Mouse (Mus musculus) common myeloid progenitor, adult 5-6 weeks (primary cell): ENCODE measurements around the gene Ephb2. TPM values are rescaled to one million over a fixed set of nuclear protein-coding genes. Genes with fewer than 3 reads are reported as not detected.

ENCODE experiments used
- ATAC-seq: replicated peaks from 2 replicates; pipeline ENCODE4 v1.8.0; 2016; ENCODE audit warnings: low read depth, mild to moderate bottlenecking, moderate TSS enrichment, inconsistent platforms; ENCODE audit not compliant: poor library complexity, severe bottlenecking
- total RNA-seq: library from RNA; stranded (forward); fragments of 200-1000, 187-1606 nt; gene quantifications from 2 replicates; pipeline ENCODE4 v1.2.3, GENCODE M21; 2017

Gene Ephb2
- total RNA-seq, 1 experiment from 2014 or later, result 6.4 TPM

DNA sequence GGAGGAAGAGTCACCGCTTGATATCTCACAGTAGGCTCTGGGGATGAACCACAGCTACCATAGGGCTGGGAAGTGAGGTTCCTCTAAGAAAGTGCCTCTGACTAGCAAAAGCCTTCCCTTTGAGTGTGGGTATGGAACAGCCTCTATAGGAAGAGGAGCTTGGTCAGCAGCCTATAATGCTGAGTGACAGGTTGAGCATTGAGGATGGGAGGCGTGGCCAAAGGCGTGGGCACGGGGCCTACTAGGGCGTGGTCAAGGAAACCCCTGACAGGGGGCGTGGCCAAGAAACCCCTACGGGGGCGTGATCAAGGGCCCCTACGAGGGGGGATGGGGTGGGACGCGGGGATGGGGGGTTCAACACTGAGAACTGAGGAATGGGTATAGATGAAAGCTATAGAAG, 96.6 kb downstream of the Ephb2 start:
- peak; percentile 28; the same call in 1 of the 2 replicates for ATAC-seq

DNA sequence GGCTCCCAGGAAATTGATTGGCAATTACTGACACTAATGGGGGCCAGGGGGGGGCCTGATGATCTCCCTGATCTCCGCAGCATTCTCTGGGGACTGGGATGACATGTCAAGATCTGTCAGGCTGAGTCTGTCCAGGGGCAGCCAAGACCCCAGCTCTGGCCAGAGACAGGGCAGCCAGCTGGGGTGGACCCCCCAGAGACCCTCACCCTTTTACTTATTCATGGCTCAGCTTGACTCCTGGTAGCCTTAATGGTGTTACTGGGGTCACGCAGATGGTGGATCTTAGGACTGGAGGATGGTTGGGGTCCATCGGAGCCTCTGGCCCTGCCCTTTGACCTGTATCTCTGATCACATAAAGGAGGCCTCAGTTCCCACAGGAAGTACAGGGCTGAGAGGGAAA, 97.5 kb downstream of the Ephb2 start:
- no peak for ATAC-seq

DNA sequence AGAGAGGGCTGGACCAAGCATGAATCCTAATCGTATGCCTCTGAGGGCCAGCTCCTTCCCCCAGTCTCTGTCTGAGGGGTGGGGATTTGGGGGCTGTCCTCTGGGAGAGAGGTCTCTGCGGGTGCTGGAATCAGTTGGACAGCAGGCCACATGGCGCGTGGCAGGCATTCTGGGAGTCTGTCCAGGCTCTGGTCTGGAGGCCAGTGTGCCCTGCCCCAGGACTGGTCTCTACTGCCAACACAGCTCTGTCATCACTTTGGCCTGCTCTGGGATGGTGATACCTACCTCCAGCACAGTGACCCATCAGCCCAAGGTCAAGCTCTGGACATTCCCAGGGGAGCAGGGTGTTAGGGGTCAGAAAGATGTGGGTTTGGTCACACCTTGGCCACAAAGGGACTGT, 99.9 kb downstream of the Ephb2 start:
- no peak for ATAC-seq

DNA sequence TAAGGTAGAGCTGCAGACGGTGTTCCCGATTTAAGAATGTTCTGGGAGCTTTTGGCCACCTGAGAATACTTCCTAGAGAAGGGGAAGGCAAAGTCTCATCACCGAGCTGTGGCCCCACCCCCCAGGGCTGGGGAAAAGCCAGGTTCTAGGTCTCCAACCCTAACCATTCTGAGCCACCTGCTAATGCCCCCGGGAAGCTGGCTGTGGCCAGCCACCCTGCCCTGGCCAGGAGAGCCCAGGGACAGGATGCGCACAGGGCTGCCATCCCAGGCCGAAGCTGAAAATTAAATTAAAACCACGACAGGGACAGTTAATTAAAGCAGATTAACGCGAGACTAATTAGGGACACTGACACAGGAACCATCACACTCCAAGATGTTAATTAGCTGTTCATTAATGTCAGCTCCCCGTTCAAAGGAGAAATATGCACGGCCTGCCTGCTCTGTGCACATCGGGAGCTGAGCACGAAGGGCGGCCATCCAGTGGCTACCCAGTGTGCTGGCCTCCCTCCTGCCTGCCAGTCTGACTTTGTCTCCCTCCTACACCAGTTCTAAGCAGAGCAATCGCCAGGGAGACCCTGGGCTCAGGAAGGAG, 101.5 kb downstream of the Ephb2 start:
- no peak for ATAC-seq

DNA sequence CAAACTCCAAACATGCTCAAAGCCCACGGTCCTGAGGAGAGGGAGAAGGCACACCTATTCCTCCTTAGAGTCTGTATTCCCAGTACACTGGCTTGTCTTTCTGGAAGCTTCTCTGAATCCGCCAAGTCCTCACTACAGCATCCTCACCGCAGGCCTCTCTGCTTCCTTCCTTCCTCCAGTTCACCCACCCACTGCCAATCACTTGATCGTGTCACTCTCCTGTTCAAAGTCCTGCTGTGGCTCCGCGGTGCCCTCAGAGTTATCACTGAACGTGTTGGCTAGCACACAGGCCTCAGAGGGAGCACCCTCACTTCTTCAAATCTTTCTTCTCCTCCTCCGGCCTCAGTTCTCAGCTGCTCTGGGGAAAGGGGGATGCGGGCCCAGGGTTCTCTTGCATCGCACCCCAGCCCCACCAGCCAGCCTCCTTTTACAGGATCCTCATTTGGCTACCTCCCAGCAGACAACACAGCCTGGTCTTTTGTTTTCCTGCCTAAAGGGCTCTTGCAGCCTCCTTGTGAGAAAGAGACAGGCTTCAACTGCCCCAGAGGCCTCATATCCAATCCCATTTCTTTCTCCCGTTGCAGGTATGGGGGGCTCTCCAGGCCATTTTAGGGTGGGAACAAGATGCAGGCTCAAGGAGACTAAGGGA, 102.4 kb downstream of the Ephb2 start:
- peak; percentile 59 for ATAC-seq

DNA sequence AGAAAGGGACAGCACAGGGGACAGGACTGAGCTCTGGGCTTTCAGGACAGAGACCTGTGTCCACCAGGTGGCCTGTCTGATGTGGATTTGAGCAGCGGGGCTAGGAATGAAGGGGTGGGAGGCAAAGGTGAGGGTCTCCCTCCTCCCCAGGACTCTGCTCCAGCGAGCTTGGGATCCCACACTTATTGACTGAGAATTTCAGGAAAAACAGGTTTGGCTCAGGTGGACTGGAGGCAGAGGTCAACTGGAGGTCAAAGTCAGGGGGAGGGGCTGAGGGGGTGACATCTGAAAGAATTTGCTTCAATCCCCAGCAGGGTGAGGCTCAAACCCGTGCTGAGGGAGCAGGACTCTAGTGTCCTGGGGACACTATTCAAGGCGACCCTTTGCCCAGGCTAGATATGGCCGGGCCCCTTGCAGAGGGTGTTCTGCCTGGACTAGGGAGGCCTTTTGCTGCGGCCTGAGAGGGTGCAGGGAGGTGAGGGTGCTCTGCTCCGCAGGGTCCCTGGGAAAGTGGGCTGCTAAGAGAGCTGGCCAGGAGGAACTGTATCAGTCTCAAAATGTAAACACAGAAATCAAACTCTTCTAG, 103.2 kb downstream of the Ephb2 start:
- no peak for ATAC-seq

DNA sequence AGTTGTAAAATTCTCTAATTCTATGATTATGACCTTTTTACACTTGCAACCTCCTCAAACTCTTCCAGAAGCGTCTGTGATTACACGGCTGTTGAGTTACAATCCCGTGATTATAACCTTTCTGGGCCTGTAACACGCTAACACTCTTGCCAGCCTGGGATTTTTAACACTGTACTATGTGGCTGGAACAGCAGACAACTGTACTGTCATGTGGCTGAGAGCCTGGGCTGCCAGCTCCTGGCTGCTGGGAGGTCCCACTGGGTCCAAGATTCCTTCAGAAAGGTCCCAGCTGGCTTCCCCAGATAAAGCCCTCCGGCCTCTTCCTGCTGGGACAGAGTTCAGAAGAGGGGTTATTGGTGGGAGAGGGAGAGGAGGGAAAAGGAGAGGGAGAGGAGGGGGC, 104.0 kb downstream of the Ephb2 start:
- ATAC-seq, result no peak

DNA sequence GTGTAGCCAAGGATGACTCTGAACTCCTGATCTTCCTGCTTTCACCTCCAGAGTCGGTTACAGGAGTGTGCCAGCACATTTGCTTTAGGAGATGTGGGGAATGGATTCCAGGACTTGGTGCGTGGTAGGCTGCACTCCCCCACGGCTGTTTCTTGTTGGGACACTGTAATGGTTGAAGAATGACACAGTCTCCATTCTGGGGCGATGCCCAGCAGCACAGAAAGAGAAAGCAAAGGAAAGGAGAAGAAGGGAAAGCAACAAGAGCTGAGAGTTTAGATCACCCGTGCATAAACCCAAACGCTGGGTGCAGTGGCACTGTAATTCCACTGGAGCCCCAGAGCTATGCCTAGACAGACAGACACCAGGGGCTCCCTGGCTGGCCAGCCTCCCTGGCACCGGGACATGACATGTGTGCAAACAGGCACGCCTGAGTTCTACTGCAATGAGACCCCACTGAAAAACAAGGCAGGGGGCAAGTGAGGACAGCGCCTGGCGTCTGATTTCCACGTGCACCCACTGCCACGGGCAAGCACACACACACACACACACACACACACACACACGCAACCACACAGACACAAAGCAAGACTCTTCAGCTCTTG, 104.7 kb downstream of the Ephb2 start:
- ATAC-seq, result no peak

DNA sequence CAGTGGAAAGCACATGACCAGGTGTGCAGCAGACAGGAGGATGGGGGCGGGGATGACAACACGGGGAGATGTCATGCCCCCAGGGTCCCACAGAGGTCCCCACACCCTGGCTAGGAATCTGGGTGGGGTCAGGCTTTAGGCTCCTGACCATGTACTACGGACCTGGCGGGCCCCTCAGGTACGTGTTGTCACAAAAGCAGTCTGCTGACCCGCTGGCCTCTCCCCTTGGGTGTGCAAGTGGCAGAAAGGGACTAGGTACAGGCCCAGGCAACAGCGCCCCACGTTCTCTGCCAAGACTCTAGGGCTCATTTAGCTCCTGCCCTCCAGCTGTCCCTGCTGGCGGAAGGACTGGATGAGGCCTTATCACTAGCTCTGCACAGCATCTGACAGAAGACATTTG, 105.3 kb downstream of the Ephb2 start:
- ATAC-seq, result no peak

DNA sequence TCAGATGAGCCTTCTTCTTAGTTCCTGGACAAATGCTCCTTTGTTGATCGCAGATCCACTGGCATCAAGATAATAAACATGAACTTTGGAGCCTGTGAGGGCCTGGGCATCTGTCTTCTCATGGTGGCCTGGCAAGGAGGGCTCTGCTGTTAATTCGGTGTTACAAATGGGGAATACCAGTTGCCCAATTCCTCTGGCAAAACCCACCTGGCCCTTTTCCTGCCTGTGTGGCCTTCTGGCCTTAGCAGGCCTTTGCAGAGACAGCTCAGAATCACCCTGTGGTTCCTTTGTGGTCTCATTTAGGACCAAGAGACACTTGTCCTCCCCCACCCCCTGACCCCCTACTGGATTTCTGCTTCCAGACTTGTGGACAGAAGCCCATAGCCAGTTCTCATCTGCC, 106.2 kb downstream of the Ephb2 start:
- ATAC-seq, result no peak

DNA sequence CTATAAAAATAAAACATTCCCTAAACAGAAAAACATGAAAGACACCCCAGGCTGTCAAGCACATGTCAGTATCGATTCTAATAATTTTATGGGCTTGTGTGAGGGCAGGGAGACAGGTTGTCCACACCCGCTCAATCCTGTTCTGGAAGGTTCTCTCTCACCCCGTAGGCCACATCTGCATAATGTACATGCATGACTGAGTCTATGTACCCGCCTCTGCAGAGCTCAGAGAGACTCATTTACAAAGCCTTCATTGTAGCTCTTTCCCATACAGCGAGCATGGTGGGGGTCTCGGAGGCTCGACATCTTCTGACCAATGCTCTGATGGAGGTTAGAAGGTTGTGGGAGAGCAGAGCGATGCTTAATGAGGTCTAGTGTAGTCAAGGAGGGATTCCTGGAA, 108.8 kb downstream of the Ephb2 start:
- no peak for ATAC-seq

DNA sequence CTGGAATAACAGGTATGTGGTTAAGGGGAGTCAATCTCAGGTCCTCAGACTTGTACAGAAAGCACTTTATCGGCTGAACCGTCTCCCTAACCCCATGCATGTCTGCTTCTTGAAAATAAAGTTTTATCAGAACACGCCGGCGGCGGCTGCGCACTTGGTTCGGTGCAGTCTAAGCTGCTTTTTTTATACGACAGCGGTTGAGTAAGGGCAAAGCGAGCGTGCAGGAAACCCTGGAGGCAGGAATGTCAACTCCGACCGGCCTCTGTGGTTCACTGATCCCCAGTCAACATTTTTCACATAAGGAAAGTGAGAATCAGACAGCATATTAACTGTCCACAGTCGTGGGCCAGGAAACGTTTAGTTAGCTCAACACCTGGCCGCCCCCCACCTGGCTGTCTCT, 111.1 kb downstream of the Ephb2 start:
- ATAC-seq, result no peak

DNA sequence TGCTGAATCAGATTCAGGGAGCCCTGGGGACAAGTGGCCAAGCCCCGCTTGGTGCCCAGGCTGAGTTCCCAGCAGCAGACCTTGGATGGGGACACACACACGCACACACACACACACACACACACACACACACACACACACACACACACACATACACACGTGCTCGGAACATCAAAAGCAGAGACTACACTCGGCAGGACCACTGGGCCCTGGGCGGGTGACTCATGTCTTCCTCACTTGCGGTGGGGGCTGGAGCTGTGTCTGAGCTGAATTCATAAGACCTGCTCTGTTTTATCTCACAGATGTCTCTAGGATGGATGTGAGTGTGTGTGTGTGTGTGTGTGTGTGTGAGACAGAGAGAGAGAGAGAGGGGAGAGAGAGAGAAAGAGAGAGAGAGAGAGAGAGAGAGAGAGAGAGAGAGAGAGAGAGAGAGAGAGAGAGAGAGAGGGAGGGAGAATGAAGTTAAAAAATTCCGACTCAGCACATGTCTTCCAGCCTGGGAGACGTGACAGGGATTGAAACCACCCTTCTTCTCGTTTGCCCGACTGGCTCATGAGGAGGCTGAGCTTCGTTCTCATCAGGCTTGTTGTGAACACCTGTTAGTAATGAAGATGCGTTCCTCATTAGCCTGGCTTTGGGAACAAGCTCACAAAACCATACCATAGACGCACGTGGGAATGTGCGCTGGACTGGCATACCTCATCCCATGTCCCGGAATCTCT, 113.3 kb downstream of the Ephb2 start:
- no peak for ATAC-seq

DNA sequence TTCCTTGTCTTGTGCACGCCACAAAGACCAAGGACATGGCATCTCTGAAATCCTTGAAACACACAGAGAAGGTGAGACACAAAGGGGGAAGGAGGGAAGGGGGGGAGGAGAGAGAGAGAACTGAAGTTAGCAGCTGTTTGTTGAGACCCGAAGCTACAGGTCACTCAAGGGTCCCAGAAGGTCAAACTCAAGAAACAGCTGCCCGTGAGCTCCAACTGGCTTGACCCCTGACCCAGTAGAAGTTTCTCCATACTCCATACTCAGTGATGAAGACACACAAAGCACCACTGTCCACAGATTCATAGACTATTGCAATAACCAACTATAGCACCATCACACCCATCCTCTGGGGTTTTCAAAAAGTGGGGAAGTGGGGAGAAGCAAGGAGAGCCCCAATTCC, 113.9 kb downstream of the Ephb2 start:
- no peak for ATAC-seq

DNA sequence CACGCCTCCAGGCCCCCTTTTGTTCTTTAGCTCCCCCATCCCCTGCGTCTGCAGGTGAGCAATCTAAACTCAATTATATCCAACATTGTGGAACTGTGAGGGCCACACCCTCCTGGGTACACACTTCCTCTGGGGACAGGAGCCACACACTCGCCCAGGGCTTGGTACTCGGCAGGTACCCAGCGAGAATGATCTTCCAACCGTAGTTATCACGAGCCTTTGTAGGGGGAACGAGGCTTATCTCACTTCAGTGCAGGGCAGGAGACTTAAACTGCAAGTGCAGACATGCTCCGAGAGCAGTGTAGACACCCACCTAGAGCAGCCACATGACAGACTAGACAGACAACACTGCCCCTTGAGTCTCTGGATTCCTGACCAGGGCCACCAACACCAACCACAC, 115.8 kb downstream of the Ephb2 start:
- ATAC-seq, result 0 out of 2 replicates have a peak, but pooled peaks have one; percentile 11

DNA sequence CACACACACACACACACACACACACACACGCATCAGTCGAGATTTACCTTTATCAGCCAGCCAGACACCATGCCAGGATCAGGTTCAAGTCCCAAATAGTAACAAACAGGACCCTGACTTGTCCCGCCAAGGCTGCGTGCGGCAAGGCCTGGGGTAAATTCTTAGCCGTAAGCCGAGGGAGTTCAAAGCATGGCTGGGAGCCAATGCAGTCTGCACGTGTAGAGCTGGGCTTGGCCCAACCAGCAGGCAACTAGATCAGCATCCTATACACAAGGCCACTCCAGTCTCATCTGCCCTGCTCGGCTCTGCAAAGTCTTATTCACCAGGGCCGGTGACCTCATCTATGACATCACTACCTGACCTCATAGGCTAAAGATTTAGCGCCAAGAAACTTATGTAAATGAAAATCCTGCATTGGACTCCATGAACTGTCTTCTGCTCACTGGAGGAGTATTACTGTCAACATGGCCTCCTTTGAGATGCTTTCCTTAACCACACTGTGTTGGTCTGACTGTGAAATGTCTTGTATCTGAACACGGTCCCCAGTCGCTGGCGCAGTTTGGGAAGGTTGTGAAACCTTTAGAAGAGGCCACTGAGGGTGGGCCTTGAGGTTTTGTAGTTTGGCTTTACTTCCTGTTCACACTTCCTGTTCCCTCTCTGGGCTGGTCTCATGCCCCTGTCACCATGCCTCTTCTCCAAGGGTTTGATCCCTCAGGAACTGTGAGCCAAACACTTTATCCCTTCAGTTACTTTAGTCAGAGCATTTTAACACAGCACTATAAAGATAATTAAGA, 117.4 kb downstream of the Ephb2 start:
- peak; percentile 53; the same call in 1 of the 2 replicates for ATAC-seq

DNA sequence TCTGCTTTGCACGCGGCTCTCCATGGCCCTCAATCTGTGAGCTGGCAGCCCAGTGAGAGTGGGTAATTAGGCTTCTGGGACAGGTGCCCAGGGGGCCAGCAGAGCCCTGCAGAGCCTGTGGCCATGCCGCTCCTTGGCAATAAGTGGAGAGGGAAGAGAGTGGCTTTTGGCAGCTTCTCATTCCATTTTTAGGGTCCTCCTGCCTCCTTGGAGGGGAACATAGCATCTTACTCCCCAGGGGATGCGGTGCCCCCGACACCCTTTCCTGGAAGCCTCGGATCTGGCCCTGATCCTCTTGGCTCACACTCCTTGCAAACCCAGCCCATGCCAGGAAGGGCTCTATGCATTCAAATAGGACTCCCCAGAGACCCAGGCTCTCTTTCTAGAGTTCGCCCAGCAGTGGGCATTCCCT, 119.2 kb downstream of the Ephb2 start:
- no peak for ATAC-seq

DNA sequence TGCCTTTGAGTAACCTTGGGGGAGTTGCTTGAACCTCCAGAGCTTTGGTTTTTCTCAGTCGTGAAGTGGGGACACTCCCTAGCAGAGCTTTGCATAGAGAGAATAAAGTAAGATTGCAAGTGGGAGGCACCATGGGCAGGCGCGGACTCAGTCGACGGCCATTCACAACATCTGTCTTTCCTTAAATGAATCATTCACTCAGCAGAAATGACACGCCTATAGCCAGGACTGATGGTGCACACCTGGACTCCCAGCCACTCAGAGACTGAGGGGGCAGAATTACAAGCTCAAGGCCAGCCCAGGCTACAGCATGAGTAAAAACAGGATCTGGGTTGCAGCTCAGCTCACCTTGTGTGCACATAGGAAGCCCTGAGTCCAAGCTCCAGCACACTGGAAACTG, 121.3 kb downstream of the Ephb2 start:
- ATAC-seq, result no peak

DNA sequence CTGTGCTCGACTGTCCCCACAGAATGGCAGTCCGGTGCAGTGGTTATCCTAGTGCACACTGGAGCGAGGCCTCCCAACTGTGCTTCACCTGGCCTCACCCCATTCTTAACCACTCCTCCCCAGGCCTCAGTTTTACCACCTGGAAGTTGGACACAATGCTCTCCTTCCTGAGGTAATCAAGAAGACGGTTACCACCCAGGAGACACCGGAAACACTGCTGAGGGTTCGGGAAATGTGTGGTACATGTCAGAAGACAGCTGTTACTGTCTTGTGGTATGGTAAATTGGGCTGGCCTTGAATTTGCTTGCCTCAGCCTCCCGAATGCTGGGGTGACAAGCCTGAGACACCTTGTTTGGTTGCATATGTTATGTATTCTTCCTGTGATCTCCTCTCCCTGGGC, 121.9 kb downstream of the Ephb2 start:
- ATAC-seq, result no peak

DNA sequence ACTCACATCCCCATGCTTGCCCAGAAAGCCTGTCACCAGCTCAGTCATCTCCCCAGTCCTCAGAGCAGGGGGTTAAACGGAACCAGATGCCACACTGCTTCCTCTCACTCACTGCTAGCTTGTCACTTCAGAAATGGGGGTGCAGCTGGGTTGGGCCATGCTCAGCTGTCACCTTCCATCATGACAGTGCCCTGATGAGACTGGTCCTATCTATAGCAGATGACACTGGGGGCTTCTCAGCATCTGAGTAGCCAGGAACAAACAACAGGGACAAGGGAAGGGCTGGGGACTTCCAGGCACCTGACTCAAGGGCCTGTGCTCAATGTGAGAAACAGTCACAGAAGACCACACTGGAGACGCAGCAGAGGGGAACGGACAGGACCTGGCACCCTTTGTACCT, 122.4 kb downstream of the Ephb2 start:
- ATAC-seq, result peak; percentile 34; the same call in 1 of the 2 replicates
